Mouse (Mus musculus): ENCODE data around the gene Cd19.

DNA sequence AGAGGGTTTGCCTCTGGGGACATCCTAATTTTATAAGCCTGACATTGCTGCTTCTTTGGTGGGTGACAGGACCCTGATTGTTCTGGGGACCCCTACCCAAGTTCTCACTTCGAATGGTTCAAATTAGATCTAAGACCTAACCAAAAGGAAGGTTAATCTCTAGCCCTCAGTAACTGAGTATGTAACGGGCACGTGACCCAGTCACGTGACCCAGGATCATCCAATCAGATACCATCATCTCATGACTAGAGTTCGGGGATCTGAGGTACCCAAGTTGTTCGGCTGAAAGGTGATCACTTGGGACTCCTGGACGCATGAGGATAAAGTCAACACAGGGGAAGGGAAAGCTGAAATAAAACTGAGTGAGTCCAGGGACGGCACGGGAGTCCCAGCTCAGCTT lies 41.7 kb downstream of the Cd19 start:
- TF ChIP-seq POLR2AphosphoS5 (IDR thresholded peaks at IDR 0.05; ENCODE audit: borderline replicate concordance, low read depth, low read length) (no peak), MAX (IDR thresholded peaks at IDR 0.05; ENCODE audit: low read length) (peak; percentile 37; the same call in 1 of the 2 replicates), CTCF (IDR thresholded peaks at IDR 0.05 in 2 of 3, conservative IDR thresholded peaks at IDR 0.05 in 1 of 3; ENCODE audit: control insufficient read depth in 1 of 3, insufficient read depth in 1 of 3, low read depth in 2 of 3, low read length in 3 of 3, poor library complexity in 1 of 3, severe bottlenecking in 1 of 3) (no peak), EP300 (IDR thresholded peaks at IDR 0.05; ENCODE audit: low read depth in 1 of 2, low read length in 2 of 2) (no peak)
